Mouse (Mus musculus) thymus, adult 2 months (tissue): ENCODE results near the gene Nabp1.

Experiments used
- CTCF ChIP-seq: fragments of 200-500 bp; IDR thresholded peaks from 2 replicates; pipeline ENCODE4 v1.5.1; 2012; ENCODE audit warnings: mild to moderate bottlenecking, control low read depth, low read length, moderate library complexity, borderline replicate concordance; ENCODE audit not compliant: control insufficient read depth, poor library complexity, insufficient read depth; ENCODE audit errors: extremely low read depth
- POLR2A ChIP-seq: fragments of 200-500 bp; IDR thresholded peaks from 2 replicates; pipeline ENCODE4 v1.6.1; 2012; ENCODE audit warnings: mild to moderate bottlenecking, low read length, control low read depth, moderate library complexity; ENCODE audit not compliant: control insufficient read depth, poor library complexity, insufficient read depth; ENCODE audit errors: extremely low read depth

GRCm38 (mm10) chr1:51503055-51503454, 24.8 kb upstream of the Nabp1 start:
- TF ChIP-seq CTCF = no peak
- TF ChIP-seq POLR2A = no peak
